Mouse (Mus musculus) liver, adult 2 months (tissue): Measurements from ENCODE around the gene Mprip. TPM values are rescaled to one million over a fixed set of nuclear protein-coding genes. Genes with fewer than 3 reads are reported as not detected.
A peak's percentile ranks its signal among the peaks of the same experiment; 100 is the strongest.

Experiments
- DNase-seq: peaks from one replicate; pipeline ENCODE4 v3.0.0-alpha.2; 2011; ENCODE audit warnings: low read depth, low spot score; ENCODE audit errors: extremely low read depth
- H3K27ac ChIP-seq: fragments of 200-500 bp; replicated peaks from 2 replicates; pipeline ENCODE4 v1.5.1; 2012; ENCODE audit warnings: low read depth, mild to moderate bottlenecking, control low read depth, inconsistent platforms, low read length; ENCODE audit not compliant: insufficient read depth
- H3K27me3 ChIP-seq: fragments of 200-500 bp; 2 replicates; pipeline ENCODE4 v1.6.1; 2012; ENCODE audit warnings: mild to moderate bottlenecking, moderate library complexity, low read length, inconsistent platforms; ENCODE audit not compliant: control insufficient read depth, insufficient read depth
- H3K36me3 ChIP-seq: fragments of 200-500 bp; 2 replicates; pipeline ENCODE4 v1.6.1; 2012; ENCODE audit warnings: low read length, inconsistent platforms; ENCODE audit not compliant: control insufficient read depth, insufficient read depth
- H3K4me1 ChIP-seq: fragments of 200-500 bp; 2 replicates; pipeline ENCODE4 v1.6.1; 2011; ENCODE audit warnings: low read length; ENCODE audit not compliant: control insufficient read depth, insufficient read depth
- H3K4me3 ChIP-seq: fragments of 200-500 bp; 2 replicates; pipeline ENCODE4 v1.5.1; 2011; ENCODE audit warnings: low read depth, mild to moderate bottlenecking, control low read depth, low read length, moderate library complexity; ENCODE audit not compliant: insufficient read depth
- H3K79me2 ChIP-seq: fragments of 200-500 bp; 2 replicates; pipeline ENCODE4 v1.6.1; 2012; ENCODE audit warnings: inconsistent platforms, mild to moderate bottlenecking, low read length, moderate library complexity; ENCODE audit not compliant: control insufficient read depth, insufficient read depth
- H3K9ac ChIP-seq: fragments of 200-500 bp; 2 replicates; pipeline ENCODE4 v1.6.1; 2012; ENCODE audit warnings: low read depth, mild to moderate bottlenecking, control low read depth, inconsistent platforms, low read length
- CTCF ChIP-seq: fragments of 200-500 bp; IDR thresholded peaks from 2 replicates; pipeline ENCODE4 v1.5.1; 2011; ENCODE audit warnings: low read depth, low read length, control low read depth
- POLR2A ChIP-seq: fragments of 200-500 bp; IDR thresholded peaks from 2 replicates; pipeline ENCODE4 v1.6.1; 2011; ENCODE audit warnings: low read length, control low read depth; ENCODE audit not compliant: insufficient read depth; ENCODE audit errors: extremely low read depth
- WGBS: fragments of 180-500 bp; shearing (Covaris S2); methylation state at CpG from one replicate; pipeline ENCODE4 v1.1.7; 2018; 5-methylcytosine and 5-hydroxymethylcytosine counted together
- polyA plus RNA-seq: library from polyadenylated mRNA; depleted of rRNA; stranded (reverse); fragments of >200 nt; gene quantifications from 2 replicates; pipeline ENCODE4 v1.2.3, GENCODE M21; 2012
- total RNA-seq: library from RNA; depleted of rRNA; stranded (reverse); fragments of >200 nt; gene quantifications from 2 replicates; pipeline ENCODE4 v1.2.3, GENCODE M21; 2014

Mprip gene
- total and polyA plus RNA-seq, 2 experiments, result 29.0 to 58.4 TPM

- peak; percentile 60 for DNase-seq
- H3K4me1 ChIP-seq, result peaks cover 8% of the 10 kb centered on the region
- peaks cover 2% of the 10 kb centered on the region; the same call in 1 of the 2 replicates for H3K36me3 ChIP-seq
- 1% methylated on average over 51 of the region's 51 CpGs for WGBS
- H3K79me2 ChIP-seq, result no peaks in the 10 kb centered on the region
- peak within 1 kb of the TSS; percentile 60 for H3K27ac ChIP-seq
- peak within 1 kb of the TSS; percentile 72 for H3K9ac ChIP-seq
- TF ChIP-seq POLR2A (no peak), CTCF (no peak)
- H3K4me3 ChIP-seq, result peak within 1 kb of the TSS; percentile 64
- H3K27me3 ChIP-seq, result no peaks in the 10 kb centered on the region
Observed at GRCm38 (mm10) chr11:59787199-59787781, 126.2 kb downstream of the Mprip start, which contains the start of gene Pld6. Pld6 (minus strand) TSS chr11:59787645.

GRCm38 (mm10) chr11:59789311-59789710 is 128.2 kb downstream of the Mprip start:
- WGBS, result 97% methylated on average over 1 of the region's 1 CpGs
- Histone ChIP-seq H3K27ac (no peak overlapping the region), H3K36me3 (peaks cover 18% of the 10 kb centered on the region), H3K9ac (no peak overlapping the region), H3K4me1 (peaks cover 8% of the 10 kb centered on the region), H3K4me3 (no peak overlapping the region), H3K79me2 (no peaks in the 10 kb centered on the region), H3K27me3 (no peaks in the 10 kb centered on the region)
- TF ChIP-seq CTCF, result no peak
- no peak for TF ChIP-seq POLR2A
- no peak for DNase-seq

GRCm38 (mm10) chr11:59793390-59793789 is 132.3 kb downstream of the Mprip start:
- Histone ChIP-seq H3K27me3 (no peaks in the 10 kb centered on the region), H3K79me2 (no peaks in the 10 kb centered on the region), H3K27ac (no peak overlapping the region), H3K9ac (no peak overlapping the region), H3K4me1 (no peaks in the 10 kb centered on the region), H3K4me3 (no peak overlapping the region), H3K36me3 (peaks cover 41% of the 10 kb centered on the region)
- 95% methylated on average over 6 of the region's 6 CpGs for WGBS
- no peak for TF ChIP-seq POLR2A
- TF ChIP-seq CTCF, result no peak
- DNase-seq, result no peak

GRCm38 (mm10) chr11:59800412-59800811 is 139.3 kb downstream of the Mprip start:
- H3K36me3 ChIP-seq, result peaks cover 66% of the 10 kb centered on the region
- DNase-seq, result no peak
- H3K79me2 ChIP-seq, result peaks cover 6% of the 10 kb centered on the region
- 96% methylated on average over 10 of the region's 10 CpGs for WGBS
- no peaks in the 10 kb centered on the region for H3K27me3 ChIP-seq
- peaks cover 2% of the 10 kb centered on the region; the same call in 1 of the 2 replicates for H3K4me1 ChIP-seq
- TF ChIP-seq POLR2A (no peak), CTCF (peak; percentile 13; the same call in 1 of the 2 replicates)
- no peak overlapping the region for H3K27ac ChIP-seq
- no peak overlapping the region for H3K4me3 ChIP-seq
- H3K9ac ChIP-seq, result no peak overlapping the region

GRCm38 (mm10) chr11:59801881-59802280 is 140.8 kb downstream of the Mprip start:
- H3K27ac ChIP-seq, result no peak overlapping the region
- no peak overlapping the region for H3K9ac ChIP-seq
- peaks cover 6% of the 10 kb centered on the region for H3K79me2 ChIP-seq
- WGBS, result 76% methylated on average over 8 of the region's 8 CpGs
- DNase-seq, result peak; percentile 14
- TF ChIP-seq POLR2A (no peak), CTCF (no peak)
- no peaks in the 10 kb centered on the region for H3K27me3 ChIP-seq
- peaks cover 2% of the 10 kb centered on the region; the same call in 1 of the 2 replicates for H3K4me1 ChIP-seq
- peaks cover 67% of the 10 kb centered on the region for H3K36me3 ChIP-seq
- no peak overlapping the region for H3K4me3 ChIP-seq

- no peak overlapping the region for H3K4me3 ChIP-seq
- no peak for DNase-seq
- no peak overlapping the region for H3K27ac ChIP-seq
- H3K4me1 ChIP-seq, result peaks cover 4% of the 10 kb centered on the region
- no peaks in the 10 kb centered on the region for H3K27me3 ChIP-seq
- peaks cover 14% of the 10 kb centered on the region for H3K79me2 ChIP-seq
- no peak overlapping the region for H3K9ac ChIP-seq
- H3K36me3 ChIP-seq, result peaks cover 62% of the 10 kb centered on the region
- 93% methylated on average over 14 of the region's 14 CpGs for WGBS
- TF ChIP-seq CTCF (no peak), POLR2A (no peak)
Observed at GRCm38 (mm10) chr11:59803516-59803915, 142.4 kb downstream of the Mprip start.
